Mouse (Mus musculus): ENCODE measurements at regions not wholly inside any gene's neighbourhood (a gene's known extent, or its start where the extent isn't known, plus 50 kb on each side); places are given as distances from the start of the nearest gene placed in this dataset.

DNA sequence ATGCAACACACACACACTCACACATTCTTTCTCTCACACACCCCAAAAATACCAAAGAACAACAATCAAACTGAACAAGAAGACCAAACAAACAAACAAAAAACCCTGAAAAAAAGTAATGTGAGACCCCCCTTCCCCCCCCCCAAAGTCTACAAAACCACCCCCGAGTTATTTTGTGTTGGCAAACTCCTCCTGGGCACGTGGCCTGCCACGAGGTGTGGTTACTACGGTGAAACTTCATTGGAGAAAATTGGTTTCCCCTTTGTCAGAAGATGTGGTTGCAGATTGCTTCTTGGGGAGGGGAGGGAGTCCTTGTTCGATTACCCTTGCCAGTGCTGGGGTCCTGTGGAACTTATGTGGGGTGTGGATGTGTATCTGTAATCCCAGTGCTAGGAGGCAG, 82.3 kb upstream of the S1pr3 start:
- H3K4me1 ChIP-seq: peaks cover 35% of the 10 kb centered on the region

GRCm38 (mm10) chr13:51328131-51328970, 80.1 kb upstream of the S1pr3 start:
- WGBS: 36% methylated on average over 15 of the region's 15 CpGs
- Histone ChIP-seq H3K36me3 (no peaks in the 10 kb centered on the region), H3K4me1 (peaks cover 57% of the 10 kb centered on the region), H3K4me2 (replicated peaks) (no peak overlapping the region), H3K4me3 (no peak overlapping the region), H3K9ac (no peak overlapping the region), H3K9me3 (no peaks in the 10 kb centered on the region), H3K27ac (peak overlapping the region; percentile 44; the same call in 1 of the 2 replicates), H3K27me3 (no peaks in the 10 kb centered on the region)
- ATAC-seq (ENCODE audit: low FRiP score, low read depth): 0 out of 2 replicates have a peak, but pooled peaks have one; percentile 35

More for the DNA sequence above, 82.3 kb upstream of the S1pr3 start:
- Histone ChIP-seq H3K4me2 (replicated peaks) (no peak overlapping the region), H3K4me3 (no peak overlapping the region), H3K9me3 (no peaks in the 10 kb centered on the region), H3K27ac (no peak overlapping the region), H3K9ac (no peak overlapping the region), H3K27me3 (no peaks in the 10 kb centered on the region), H3K36me3 (no peaks in the 10 kb centered on the region)
- WGBS: 61% methylated on average over 5 of the region's 5 CpGs
- no peak for ATAC-seq (ENCODE audit: low FRiP score, low read depth)

GRCm38 (mm10) chr13:51328971-51329346, 79.5 kb upstream of the S1pr3 start:
- H3K4me3 ChIP-seq: no peak overlapping the region
- H3K36me3 ChIP-seq: no peaks in the 10 kb centered on the region
- no peaks in the 10 kb centered on the region for H3K9me3 ChIP-seq
- no peak overlapping the region for H3K4me2 ChIP-seq (replicated peaks)
- no peak overlapping the region for H3K9ac ChIP-seq
- peaks cover 54% of the 10 kb centered on the region for H3K4me1 ChIP-seq
- H3K27ac ChIP-seq: peak overlapping the region; percentile 44; the same call in 1 of the 2 replicates
- ATAC-seq (ENCODE audit: low FRiP score, low read depth): 0 out of 2 replicates have a peak, but pooled peaks have one; percentile 20
- H3K27me3 ChIP-seq: no peaks in the 10 kb centered on the region
- 50% methylated on average over 8 of the region's 8 CpGs for WGBS

- Histone ChIP-seq H3K27ac (no peak overlapping the region; the same call in 1 of the 2 replicates), H3K9me3 (no peaks in the 10 kb centered on the region), H3K4me1 (peaks cover 51% of the 10 kb centered on the region), H3K36me3 (no peaks in the 10 kb centered on the region), H3K4me2 (replicated peaks) (no peak overlapping the region), H3K4me3 (no peak overlapping the region), H3K9ac (no peak overlapping the region), H3K27me3 (no peaks in the 10 kb centered on the region)
- no peak for ATAC-seq (ENCODE audit: low FRiP score, low read depth)
Observed at GRCm38 (mm10) chr13:51329717-51330116, 78.7 kb upstream of the S1pr3 start.

- Histone ChIP-seq H3K27me3 (no peaks in the 10 kb centered on the region), H3K27ac (peak overlapping the region; percentile 67; the same call in 1 of the 2 replicates), H3K4me2 (replicated peaks) (no peak overlapping the region), H3K36me3 (no peaks in the 10 kb centered on the region), H3K9ac (no peak overlapping the region), H3K4me1 (peaks cover 42% of the 10 kb centered on the region), H3K9me3 (no peaks in the 10 kb centered on the region), H3K4me3 (no peak overlapping the region)
- peak; percentile 72 for ATAC-seq (ENCODE audit: low FRiP score, low read depth)
- WGBS: 38% methylated on average over 7 of the region's 7 CpGs
Observed at GRCm38 (mm10) chr13:51332271-51332670, 76.2 kb upstream of the S1pr3 start.

DNA sequence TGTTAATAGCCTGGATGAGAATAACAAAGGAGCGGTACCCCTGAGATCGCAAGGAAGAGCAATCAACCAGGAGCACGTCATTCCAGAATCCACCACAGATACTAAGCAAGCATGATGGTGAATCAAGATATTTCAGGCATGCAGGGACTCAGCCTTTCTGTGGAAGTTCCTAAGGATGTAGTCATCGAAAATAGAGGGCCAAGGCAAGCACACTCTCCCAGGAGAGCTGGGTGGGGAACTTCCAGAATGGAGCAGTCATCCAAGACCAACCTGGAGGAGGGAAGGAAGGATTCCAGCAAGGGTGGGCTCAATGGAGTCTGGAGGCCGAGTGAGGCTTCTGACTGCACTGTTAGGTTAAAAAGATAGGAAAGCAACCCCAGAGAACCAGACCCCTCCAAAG, 75.0 kb upstream of the S1pr3 start:
- Histone ChIP-seq H3K4me1 (peaks cover 33% of the 10 kb centered on the region), H3K4me3 (no peak overlapping the region), H3K4me2 (replicated peaks) (no peak overlapping the region), H3K9ac (no peak overlapping the region), H3K9me3 (no peaks in the 10 kb centered on the region), H3K36me3 (no peaks in the 10 kb centered on the region), H3K27me3 (no peaks in the 10 kb centered on the region), H3K27ac (no peak overlapping the region)
- 86% methylated on average over 5 of the region's 5 CpGs for WGBS
- ATAC-seq (ENCODE audit: low FRiP score, low read depth): no peak

DNA sequence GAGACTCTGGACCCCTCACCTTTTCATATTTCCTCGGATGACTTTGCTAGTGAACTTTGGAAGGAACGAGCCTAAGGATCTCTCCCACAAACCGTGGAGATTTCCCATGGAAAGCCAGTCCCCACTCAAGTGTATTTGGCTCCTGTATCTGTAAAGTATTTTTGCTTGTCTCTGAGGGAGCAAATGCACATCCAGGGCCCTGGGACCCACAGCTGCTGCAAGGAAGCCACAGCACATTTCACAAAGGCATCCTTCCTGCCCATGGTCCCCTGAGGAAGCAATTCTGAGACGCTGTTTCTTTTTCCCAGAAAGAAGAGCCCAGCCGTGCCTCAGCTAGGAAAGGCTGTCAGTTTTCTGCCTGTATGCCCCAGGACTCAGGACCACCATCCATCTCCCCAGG, 71.7 kb upstream of the S1pr3 start:
- Histone ChIP-seq H3K4me3 (no peak overlapping the region), H3K9me3 (no peaks in the 10 kb centered on the region), H3K36me3 (no peaks in the 10 kb centered on the region), H3K27ac (no peak overlapping the region), H3K27me3 (no peaks in the 10 kb centered on the region), H3K4me1 (peaks cover 16% of the 10 kb centered on the region), H3K9ac (no peak overlapping the region), H3K4me2 (replicated peaks) (no peak overlapping the region)
- no peak for ATAC-seq (ENCODE audit: low FRiP score, low read depth)
- 81% methylated on average over 5 of the region's 5 CpGs for WGBS

DNA sequence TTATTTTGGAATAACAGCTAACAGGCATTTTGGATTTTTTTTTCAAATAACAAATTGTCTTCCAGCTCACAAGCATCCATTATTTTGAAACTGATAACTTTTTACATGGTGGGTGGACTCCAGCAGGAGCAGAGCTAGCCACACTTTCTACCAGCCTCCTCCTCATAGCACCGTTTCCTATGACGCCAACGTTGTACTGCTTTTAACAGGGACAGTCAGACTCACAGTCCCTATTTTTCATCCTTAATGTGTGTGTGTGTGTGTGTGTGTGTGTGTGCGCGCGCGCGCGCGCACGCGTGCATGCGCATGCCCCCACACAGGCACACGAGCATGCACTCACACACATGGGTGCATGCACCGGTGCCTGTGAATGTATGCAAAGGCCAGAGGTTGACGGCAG, 70.5 kb upstream of the S1pr3 start:
- 94% methylated on average over 16 of the region's 16 CpGs for WGBS
- H3K9ac ChIP-seq: no peak overlapping the region
- H3K27me3 ChIP-seq: no peaks in the 10 kb centered on the region
- no peak for ATAC-seq (ENCODE audit: low FRiP score, low read depth)
- H3K4me1 ChIP-seq: peaks cover 4% of the 10 kb centered on the region
- no peak overlapping the region for H3K4me3 ChIP-seq
- H3K27ac ChIP-seq: no peak overlapping the region
- no peaks in the 10 kb centered on the region for H3K9me3 ChIP-seq
- H3K36me3 ChIP-seq: no peaks in the 10 kb centered on the region
- H3K4me2 ChIP-seq (replicated peaks): no peak overlapping the region

- Histone ChIP-seq H3K27me3 (no peaks in the 10 kb centered on the region), H3K4me2 (replicated peaks) (no peak overlapping the region), H3K9ac (0 out of 2 replicates have a peak overlapping the region, but pooled peaks have one; percentile 4), H3K4me1 (peaks cover 29% of the 10 kb centered on the region), H3K9me3 (no peaks in the 10 kb centered on the region), H3K27ac (peak overlapping the region; percentile 53; the same call in 1 of the 2 replicates), H3K36me3 (no peaks in the 10 kb centered on the region), H3K4me3 (no peak overlapping the region)
- WGBS: 87% methylated on average over 4 of the region's 4 CpGs
- no peak for ATAC-seq (ENCODE audit: low FRiP score, low read depth)
Observed at GRCm38 (mm10) chr13:51345321-51345720, 63.1 kb upstream of the S1pr3 start.

DNA sequence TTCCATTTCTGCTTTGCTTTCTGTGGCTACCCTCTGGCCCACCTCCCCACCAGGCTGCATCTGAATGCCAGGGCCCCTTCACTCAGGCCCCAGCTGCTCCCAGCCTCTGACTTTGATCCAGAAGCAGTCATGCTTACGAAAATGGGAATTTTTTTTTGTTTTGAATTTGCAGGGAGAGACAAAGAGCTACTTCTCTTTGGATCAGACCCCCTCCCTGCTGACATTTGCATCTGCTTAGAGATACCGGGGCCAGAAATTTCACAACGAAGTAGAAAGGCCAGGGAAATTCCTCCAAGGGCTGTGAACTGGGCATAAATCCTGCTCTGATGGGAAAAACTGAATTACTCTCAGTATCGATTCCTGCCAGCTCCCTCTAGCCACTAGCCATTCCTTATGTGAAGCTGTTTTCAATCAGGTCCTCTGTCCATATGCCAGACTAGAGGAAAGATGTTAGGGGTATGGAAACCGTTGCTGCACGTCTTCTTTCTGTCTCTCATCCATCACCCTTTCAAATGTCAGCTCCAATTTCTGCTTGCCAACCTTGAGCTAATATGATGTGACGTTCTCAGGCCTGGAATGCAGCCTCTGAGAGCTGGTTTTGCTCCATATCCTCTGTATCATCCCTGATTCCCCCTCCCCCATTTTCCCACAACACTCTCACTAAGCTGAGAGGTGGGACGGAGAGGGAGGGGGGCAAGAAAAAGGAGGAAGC, 62.4 kb upstream of the S1pr3 start:
- WGBS: 36% methylated on average over 8 of the region's 8 CpGs
- no peak overlapping the region for H3K4me2 ChIP-seq (replicated peaks)
- 0 out of 2 replicates have a peak, but pooled peaks have one; percentile 32 for ATAC-seq (ENCODE audit: low FRiP score, low read depth)
- no peaks in the 10 kb centered on the region for H3K27me3 ChIP-seq
- H3K4me1 ChIP-seq: peaks cover 29% of the 10 kb centered on the region
- no peak overlapping the region for H3K9ac ChIP-seq
- no peak overlapping the region for H3K4me3 ChIP-seq
- H3K36me3 ChIP-seq: no peaks in the 10 kb centered on the region
- H3K9me3 ChIP-seq: no peaks in the 10 kb centered on the region
- peak overlapping the region; percentile 53; the same call in 1 of the 2 replicates for H3K27ac ChIP-seq

GRCm38 (mm10) chr13:51348707-51349106, 59.7 kb upstream of the S1pr3 start:
- 53% methylated on average over 4 of the region's 4 CpGs for WGBS
- H3K4me2 ChIP-seq (replicated peaks): no peak overlapping the region
- H3K27me3 ChIP-seq: no peaks in the 10 kb centered on the region
- no peaks in the 10 kb centered on the region for H3K36me3 ChIP-seq
- peaks cover 37% of the 10 kb centered on the region for H3K4me1 ChIP-seq
- no peak overlapping the region for H3K4me3 ChIP-seq
- no peak overlapping the region for H3K27ac ChIP-seq
- ATAC-seq (ENCODE audit: low FRiP score, low read depth): no peak
- no peak overlapping the region for H3K9ac ChIP-seq
- no peaks in the 10 kb centered on the region for H3K9me3 ChIP-seq

- Histone ChIP-seq H3K9ac (no peak overlapping the region), H3K27ac (no peak overlapping the region), H3K27me3 (no peaks in the 10 kb centered on the region), H3K9me3 (no peaks in the 10 kb centered on the region), H3K4me2 (replicated peaks) (no peak overlapping the region), H3K4me3 (no peak overlapping the region), H3K4me1 (peaks cover 41% of the 10 kb centered on the region), H3K36me3 (no peaks in the 10 kb centered on the region)
- ATAC-seq (ENCODE audit: low FRiP score, low read depth): no peak
- 74% methylated on average over 11 of the region's 11 CpGs for WGBS
Observed at GRCm38 (mm10) chr13:51349818-51350551, 58.5 kb upstream of the S1pr3 start.
